Mouse (Mus musculus): ENCODE measurements around the gene Galnt2.

Galnt2 gene

GRCm38 (mm10) chr8:124271518-124271917, 40.3 kb downstream of the Galnt2 start:
- no peak for DNase-seq (ENCODE audit: low read depth, low spot score)

GRCm38 (mm10) chr8:124272792-124273191, 41.6 kb downstream of the Galnt2 start:
- DNase-seq (ENCODE audit: low read depth, low spot score) = no peak

- DNase-seq (ENCODE audit: low read depth, low spot score) = peak; percentile 75
Observed at GRCm38 (mm10) chr8:124273606-124274218, 42.5 kb downstream of the Galnt2 start.

GRCm38 (mm10) chr8:124274441-124275120, 43.4 kb downstream of the Galnt2 start:
- DNase-seq (ENCODE audit: low read depth, low spot score) = no peak

- no peak for DNase-seq (ENCODE audit: low read depth, low spot score)
Observed at GRCm38 (mm10) chr8:124275377-124276071, 44.3 kb downstream of the Galnt2 start.

- no peak for DNase-seq (ENCODE audit: low read depth, low spot score)
Observed at GRCm38 (mm10) chr8:124277951-124278910, 47.0 kb downstream of the Galnt2 start.

GRCm38 (mm10) chr8:124278956-124279689, 47.9 kb downstream of the Galnt2 start:
- no peak for DNase-seq (ENCODE audit: low read depth, low spot score)

- no peak for DNase-seq (ENCODE audit: low read depth, low spot score)
Observed at GRCm38 (mm10) chr8:124279690-124279985, 48.4 kb downstream of the Galnt2 start.

GRCm38 (mm10) chr8:124281700-124282541, 50.7 kb downstream of the Galnt2 start:
- no peak for DNase-seq (ENCODE audit: low read depth, low spot score)

- no peak for DNase-seq (ENCODE audit: low read depth, low spot score)
Observed at GRCm38 (mm10) chr8:124282878-124283630, 51.9 kb downstream of the Galnt2 start.

GRCm38 (mm10) chr8:124283644-124284332, 52.6 kb downstream of the Galnt2 start:
- peak; percentile 35 for DNase-seq (ENCODE audit: low read depth, low spot score)

- peak; percentile 51 for DNase-seq (ENCODE audit: low read depth, low spot score)
Observed at GRCm38 (mm10) chr8:124284333-124284711, 53.1 kb downstream of the Galnt2 start.

GRCm38 (mm10) chr8:124284984-124285576, 53.9 kb downstream of the Galnt2 start:
- no peak for DNase-seq (ENCODE audit: low read depth, low spot score)

- DNase-seq (ENCODE audit: low read depth, low spot score) = peak; percentile 29
Observed at GRCm38 (mm10) chr8:124286461-124287124, 55.4 kb downstream of the Galnt2 start.

GRCm38 (mm10) chr8:124288215-124288864, 57.1 kb downstream of the Galnt2 start:
- DNase-seq (ENCODE audit: low read depth, low spot score) = no peak

- DNase-seq (ENCODE audit: low read depth, low spot score) = no peak
Observed at GRCm38 (mm10) chr8:124289481-124290050, 58.4 kb downstream of the Galnt2 start.

Data from ES-CJ7 (cell line).